Mouse (Mus musculus) midbrain, embryonic 11.5 days (tissue): Measurements from ENCODE around the gene Gm45021. TPM values are rescaled to one million over a fixed set of nuclear protein-coding genes. Genes with fewer than 3 reads are reported as not detected.

Experiments
- ATAC-seq: fragments of 200-750 bp; cut with Nextera tagmentation; 2 replicates; pipeline ENCODE4 v1.8.0; 2017; ENCODE audit warnings: moderate TSS enrichment, moderate library complexity; ENCODE audit not compliant: low FRiP score
- DNase-seq: peaks from one replicate; pipeline ENCODE4 v3.0.0; 2015; ENCODE audit warnings: low spot score; ENCODE audit errors: missing footprints
- H3K27ac ChIP-seq: fragments of 300-500 bp; sonication (generic); 2 replicates; pipeline ENCODE4 v1.5.1; 2014; ENCODE audit warnings: low read depth, low read length
- H3K27me3 ChIP-seq: fragments of 300-500 bp; sonication (generic); 2 replicates; pipeline ENCODE4 v1.6.1; 2014; ENCODE audit warnings: mild to moderate bottlenecking, low read length, moderate library complexity, mixed read lengths; ENCODE audit not compliant: control insufficient read depth, insufficient read depth
- H3K36me3 ChIP-seq: fragments of 300-500 bp; sonication (generic); 2 replicates; pipeline ENCODE4 v1.6.1; 2014; ENCODE audit warnings: mild to moderate bottlenecking, low read length, moderate library complexity, mixed read lengths; ENCODE audit not compliant: control insufficient read depth, insufficient read depth
- H3K4me1 ChIP-seq: fragments of 300-500 bp; sonication (generic); 2 replicates; pipeline ENCODE4 v1.6.1; 2014; ENCODE audit warnings: low read length; ENCODE audit not compliant: control insufficient read depth, insufficient read depth
- H3K4me2 ChIP-seq: fragments of 300-500 bp; sonication (generic); 2 replicates; pipeline ENCODE4 v1.6.1; 2014; ENCODE audit warnings: mild to moderate bottlenecking, moderate library complexity
- H3K4me3 ChIP-seq: fragments of 300-500 bp; sonication (generic); 2 replicates; pipeline ENCODE4 v1.5.1; 2014; ENCODE audit warnings: low read depth, low read length
- H3K9ac ChIP-seq: fragments of 300-500 bp; sonication (generic); 2 replicates; pipeline ENCODE4 v1.6.1; 2014; ENCODE audit warnings: low read length
- H3K9me3 ChIP-seq: fragments of 300-500 bp; sonication (generic); 2 replicates; pipeline ENCODE4 v1.6.1; 2016; ENCODE audit warnings: low read length; ENCODE audit not compliant: control insufficient read depth
- WGBS: fragments of 180-500 bp; shearing (Covaris S2); extraction: QIAGEN DNeasy Blood & Tissue Kit; methylation state at CpG from one replicate; pipeline ENCODE4 v1.1.7; 2014; 5-methylcytosine and 5-hydroxymethylcytosine counted together
- polyA plus RNA-seq: library from polyadenylated mRNA; unstranded; fragments of >200 nt; fragmentation: Nextera tagmentation; extraction: Ambion mirVana; gene quantifications from 2 replicates; pipeline ENCODE4 v1.2.1, GENCODE M21; 2014

Gene Gm45021
- polyA plus RNA-seq, 1 experiment from 2014 or later = not detected

DNA sequence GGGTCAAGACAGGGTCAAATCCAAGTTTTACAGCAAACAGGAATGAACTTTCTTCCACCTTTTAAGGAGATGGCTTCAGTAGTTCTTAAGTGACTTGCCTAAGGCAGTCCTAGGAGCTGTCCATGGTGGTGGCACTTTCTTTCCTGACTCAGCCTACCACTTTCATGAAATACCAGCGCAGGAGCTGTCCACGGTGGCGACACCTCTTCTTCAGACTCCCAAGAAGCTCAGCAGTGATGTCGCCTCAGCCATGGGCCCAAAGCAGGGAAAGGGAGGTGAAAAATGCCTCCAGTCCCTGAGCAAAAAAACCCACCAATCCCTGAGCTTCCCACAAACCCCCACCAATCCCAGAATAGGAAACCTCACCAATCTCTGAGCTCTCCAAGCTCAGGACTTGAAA is 36.5 kb upstream of the Gm45021 start:
- DNase-seq = peak; percentile 33
- H3K9ac ChIP-seq = no peak overlapping the region
- no peak overlapping the region for H3K4me3 ChIP-seq
- peaks cover 12% of the 10 kb centered on the region for H3K4me1 ChIP-seq
- no peaks in the 10 kb centered on the region for H3K36me3 ChIP-seq
- no peak overlapping the region for H3K4me2 ChIP-seq
- 80% methylated on average over 4 of the region's 4 CpGs for WGBS
- ATAC-seq = no peak
- H3K27ac ChIP-seq = no peak overlapping the region
- no peaks in the 10 kb centered on the region for H3K9me3 ChIP-seq
- no peaks in the 10 kb centered on the region for H3K27me3 ChIP-seq

DNA sequence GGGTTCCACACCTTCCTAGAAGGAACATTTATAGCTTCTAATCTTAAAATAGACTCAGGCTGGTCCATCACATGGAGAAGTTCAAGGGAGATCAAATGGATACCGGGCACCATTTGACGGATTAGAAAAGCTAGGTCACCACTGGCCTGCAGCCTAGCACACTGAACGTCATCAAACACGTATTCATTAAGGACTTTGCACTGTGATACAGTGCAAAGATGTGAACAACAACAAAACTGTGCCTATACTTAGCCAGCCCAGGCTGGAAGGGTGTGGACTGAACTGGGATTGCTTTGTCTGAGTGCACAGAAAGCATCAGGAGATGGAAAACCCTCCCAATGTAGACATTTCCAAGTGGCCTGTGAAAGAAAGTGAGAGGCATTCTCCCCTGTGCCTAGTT is 35.6 kb upstream of the Gm45021 start:
- DNase-seq = no peak
- H3K27me3 ChIP-seq = no peaks in the 10 kb centered on the region
- no peaks in the 10 kb centered on the region for H3K9me3 ChIP-seq
- H3K4me2 ChIP-seq = peak overlapping the region; percentile 82
- peak overlapping the region; percentile 93 for H3K27ac ChIP-seq
- peak; percentile 12; the same call in 1 of the 2 replicates for ATAC-seq
- H3K36me3 ChIP-seq = no peaks in the 10 kb centered on the region
- peak overlapping the region; percentile 55 for H3K4me3 ChIP-seq
- H3K4me1 ChIP-seq = peaks cover 12% of the 10 kb centered on the region
- H3K9ac ChIP-seq = peak overlapping the region; percentile 81
- 84% methylated on average over 4 of the region's 4 CpGs for WGBS

DNA sequence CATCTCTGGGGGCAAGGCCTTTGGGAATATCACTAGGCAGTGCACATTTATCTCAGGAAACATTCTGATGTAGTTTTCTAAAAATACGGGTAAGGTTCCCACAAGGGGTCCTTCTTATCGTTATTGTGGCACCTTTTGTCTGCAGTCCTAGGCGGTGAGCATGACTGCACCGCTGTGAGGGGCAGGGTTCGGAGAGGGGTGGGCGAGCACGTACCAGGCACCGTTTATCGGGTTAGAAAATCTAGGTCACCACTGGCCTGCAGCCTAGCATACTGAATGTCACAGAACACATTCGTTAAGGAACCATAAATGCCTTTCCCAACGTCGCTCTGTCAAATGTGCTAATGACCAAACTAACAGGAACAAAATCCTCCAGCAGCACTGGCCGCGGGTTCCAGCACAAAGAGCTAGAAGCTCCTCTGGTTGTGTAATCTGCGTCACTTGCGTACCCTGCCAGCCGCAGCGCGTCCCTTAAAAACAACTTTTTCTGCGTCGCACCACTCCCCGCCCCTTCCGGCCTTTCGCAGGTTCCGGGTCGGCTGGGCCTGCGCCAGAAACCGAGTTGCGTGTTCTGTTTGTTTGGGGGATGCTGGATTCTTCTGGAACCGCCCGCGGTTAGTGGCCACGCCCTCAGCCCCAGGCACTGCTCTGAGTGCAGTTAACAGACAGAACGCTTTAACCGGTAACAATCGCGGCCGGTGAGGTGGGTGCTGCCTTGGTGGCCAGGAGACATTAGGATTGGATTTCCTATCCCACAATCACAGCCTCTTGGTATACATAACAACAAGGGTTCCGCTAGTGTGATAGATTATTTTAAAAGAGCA is 34.9 kb upstream of the Gm45021 start, which contains the start of gene Lrrc61:
Gene Lrrc61 (plus strand): TSS at position 517 of the 824 bp plus-strand sequence.
- no peaks in the 10 kb centered on the region for H3K9me3 ChIP-seq
- H3K4me3 ChIP-seq = peak within 1 kb of the TSS; percentile 55
- H3K4me2 ChIP-seq = peak within 1 kb of the TSS; percentile 82
- H3K4me1 ChIP-seq = peaks cover 12% of the 10 kb centered on the region
- no peaks in the 10 kb centered on the region for H3K27me3 ChIP-seq
- H3K27ac ChIP-seq = peak within 1 kb of the TSS; percentile 93
- DNase-seq (peak; percentile 98), ATAC-seq (peak; percentile 94)
- H3K9ac ChIP-seq = peak within 1 kb of the TSS; percentile 81
- no peaks in the 10 kb centered on the region for H3K36me3 ChIP-seq
- WGBS = under 1% methylated on average over 39 of the region's 39 CpGs

DNA sequence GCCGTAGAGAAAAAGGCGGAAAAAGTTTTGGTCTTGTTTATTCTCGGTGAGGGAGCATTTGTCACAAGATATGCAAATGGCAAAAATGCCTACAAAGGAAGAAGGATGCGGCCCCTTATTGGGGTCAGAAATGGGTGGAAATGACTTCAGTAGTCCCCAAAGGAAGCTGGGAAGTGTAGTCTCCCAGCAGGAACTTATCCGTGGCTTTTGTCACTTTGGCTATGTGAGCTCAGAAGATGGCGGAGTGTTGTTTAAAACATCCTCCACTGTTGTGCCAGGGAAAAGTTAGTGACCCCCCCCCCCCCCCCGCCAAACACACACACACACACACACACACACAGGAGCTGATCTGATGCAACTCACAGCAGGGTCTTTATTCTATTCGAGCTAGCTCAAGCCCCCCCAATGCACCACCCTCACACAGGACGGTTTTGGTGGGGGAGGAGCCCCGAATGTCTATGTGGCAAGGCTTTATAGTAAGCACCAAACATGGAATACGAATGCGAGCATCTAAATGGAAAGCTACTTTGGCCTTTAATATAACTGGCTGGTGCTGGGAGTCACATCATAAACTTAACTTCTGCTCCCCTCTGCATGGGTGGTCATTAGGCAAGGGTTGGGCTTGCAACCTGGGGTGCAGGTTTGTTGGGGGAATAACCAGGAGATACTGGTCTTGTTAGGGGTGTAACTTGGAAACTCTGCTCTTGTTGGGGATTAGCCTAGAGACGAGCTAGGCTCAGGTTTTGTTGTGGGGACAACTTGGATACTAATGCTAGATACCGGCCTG is 34.1 kb upstream of the Gm45021 start:
- H3K9me3 ChIP-seq = no peaks in the 10 kb centered on the region
- H3K4me2 ChIP-seq = peak overlapping the region; percentile 82
- H3K4me1 ChIP-seq = peaks cover 12% of the 10 kb centered on the region
- ATAC-seq (peak; percentile 87), DNase-seq (no peak)
- no peaks in the 10 kb centered on the region for H3K36me3 ChIP-seq
- peak overlapping the region; percentile 81 for H3K9ac ChIP-seq
- 28% methylated on average over 14 of the region's 14 CpGs for whole genome bisulfite sequencing
- H3K27me3 ChIP-seq = no peaks in the 10 kb centered on the region
- H3K4me3 ChIP-seq = peak overlapping the region; percentile 55
- peak overlapping the region; percentile 93 for H3K27ac ChIP-seq

DNA sequence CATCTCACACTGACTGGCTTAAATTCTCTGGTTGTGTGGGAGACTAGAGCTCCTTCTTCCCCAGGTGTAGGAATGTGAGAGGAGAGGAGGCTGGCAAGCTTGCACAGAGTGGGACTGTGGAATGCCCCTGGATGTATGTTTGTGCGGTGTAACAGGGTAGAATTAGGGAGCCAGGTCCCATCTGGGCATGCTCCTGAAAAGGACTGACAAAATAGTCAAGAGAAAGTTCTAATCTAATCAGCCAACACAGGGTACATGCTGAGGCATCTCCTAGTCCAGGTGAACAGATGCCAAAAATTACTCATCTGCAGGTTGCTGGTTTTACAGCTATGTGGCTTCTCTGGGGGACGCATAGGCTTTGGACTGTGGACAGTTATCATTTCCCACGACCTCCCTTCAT is 33.5 kb upstream of the Gm45021 start:
- H3K27ac ChIP-seq = no peak overlapping the region
- no peak for ATAC-seq
- H3K9me3 ChIP-seq = no peaks in the 10 kb centered on the region
- H3K4me3 ChIP-seq = no peak overlapping the region
- H3K9ac ChIP-seq = peak overlapping the region; percentile 81; the same call in 1 of the 2 replicates
- peak overlapping the region; percentile 82; the same call in 1 of the 2 replicates for H3K4me2 ChIP-seq
- no peak for DNase-seq
- H3K27me3 ChIP-seq = no peaks in the 10 kb centered on the region
- H3K36me3 ChIP-seq = no peaks in the 10 kb centered on the region
- H3K4me1 ChIP-seq = peaks cover 12% of the 10 kb centered on the region
- WGBS = 83% methylated on average over 3 of the region's 3 CpGs

DNA sequence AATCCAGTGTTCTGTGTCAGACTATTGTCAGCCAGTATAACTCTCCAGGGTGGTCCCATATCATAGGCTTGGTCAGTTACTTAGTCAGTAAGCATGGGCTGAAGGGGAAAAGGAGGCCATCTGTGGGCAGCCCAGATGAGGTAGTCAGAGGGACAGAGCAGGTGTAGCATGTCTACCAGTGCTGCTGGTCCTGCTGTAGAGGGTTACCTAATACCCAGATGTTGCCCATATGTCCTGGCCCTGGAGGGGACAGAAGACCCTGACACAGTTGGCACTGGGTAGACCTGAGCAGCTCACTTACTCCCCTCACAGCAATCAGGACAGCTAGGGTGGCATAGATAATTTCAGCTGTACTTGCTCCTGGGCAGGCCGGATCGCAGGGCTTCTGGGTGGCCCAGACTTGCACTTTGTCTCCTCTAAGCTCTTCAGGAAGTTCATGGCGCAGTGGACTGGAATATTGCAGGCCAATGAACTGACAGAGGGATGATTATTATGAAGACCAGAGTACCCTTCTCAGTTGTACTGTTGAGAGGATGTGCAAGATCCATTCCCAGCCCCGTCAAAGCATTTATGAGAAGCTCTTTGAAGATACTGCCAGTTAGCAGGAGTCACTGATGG is 23.6 kb upstream of the Gm45021 start:
- WGBS = 96% methylated on average over 4 of the region's 4 CpGs
- Histone ChIP-seq H3K4me3 (no peak overlapping the region), H3K27me3 (no peaks in the 10 kb centered on the region), H3K9ac (no peak overlapping the region), H3K4me2 (no peak overlapping the region), H3K4me1 (no peaks in the 10 kb centered on the region), H3K36me3 (peaks cover 4% of the 10 kb centered on the region), H3K9me3 (no peaks in the 10 kb centered on the region), H3K27ac (no peak overlapping the region)
- DNase-seq (peak; percentile 35), ATAC-seq (no peak)

DNA sequence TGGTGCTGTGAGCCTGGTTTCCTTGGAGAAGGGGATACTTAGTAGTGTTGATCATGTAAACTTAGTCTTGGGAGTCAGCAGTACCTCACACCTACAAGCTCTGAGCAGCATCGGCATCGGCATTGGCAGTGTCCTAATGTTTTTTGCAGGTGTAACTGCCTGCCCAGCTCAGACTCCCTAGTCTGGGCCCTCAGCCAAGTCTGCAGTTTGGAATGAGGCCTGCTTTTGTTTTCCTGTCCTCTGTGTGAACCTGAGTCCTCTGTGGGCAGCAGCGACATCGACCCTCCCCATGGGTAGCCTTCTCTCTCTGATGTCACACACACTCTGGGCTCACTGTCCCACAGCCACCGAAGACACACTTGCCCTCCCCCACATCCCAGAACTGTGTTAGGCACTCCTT is 23.1 kb upstream of the Gm45021 start:
- no peaks in the 10 kb centered on the region for H3K27me3 ChIP-seq
- H3K36me3 ChIP-seq = peaks cover 4% of the 10 kb centered on the region
- H3K4me2 ChIP-seq = no peak overlapping the region
- ATAC-seq = no peak
- DNase-seq = peak; percentile 74
- no peaks in the 10 kb centered on the region for H3K9me3 ChIP-seq
- no peaks in the 10 kb centered on the region for H3K4me1 ChIP-seq
- no peak overlapping the region for H3K9ac ChIP-seq
- no peak overlapping the region for H3K4me3 ChIP-seq
- no peak overlapping the region for H3K27ac ChIP-seq
- 90% methylated on average over 5 of the region's 5 CpGs for WGBS

DNA sequence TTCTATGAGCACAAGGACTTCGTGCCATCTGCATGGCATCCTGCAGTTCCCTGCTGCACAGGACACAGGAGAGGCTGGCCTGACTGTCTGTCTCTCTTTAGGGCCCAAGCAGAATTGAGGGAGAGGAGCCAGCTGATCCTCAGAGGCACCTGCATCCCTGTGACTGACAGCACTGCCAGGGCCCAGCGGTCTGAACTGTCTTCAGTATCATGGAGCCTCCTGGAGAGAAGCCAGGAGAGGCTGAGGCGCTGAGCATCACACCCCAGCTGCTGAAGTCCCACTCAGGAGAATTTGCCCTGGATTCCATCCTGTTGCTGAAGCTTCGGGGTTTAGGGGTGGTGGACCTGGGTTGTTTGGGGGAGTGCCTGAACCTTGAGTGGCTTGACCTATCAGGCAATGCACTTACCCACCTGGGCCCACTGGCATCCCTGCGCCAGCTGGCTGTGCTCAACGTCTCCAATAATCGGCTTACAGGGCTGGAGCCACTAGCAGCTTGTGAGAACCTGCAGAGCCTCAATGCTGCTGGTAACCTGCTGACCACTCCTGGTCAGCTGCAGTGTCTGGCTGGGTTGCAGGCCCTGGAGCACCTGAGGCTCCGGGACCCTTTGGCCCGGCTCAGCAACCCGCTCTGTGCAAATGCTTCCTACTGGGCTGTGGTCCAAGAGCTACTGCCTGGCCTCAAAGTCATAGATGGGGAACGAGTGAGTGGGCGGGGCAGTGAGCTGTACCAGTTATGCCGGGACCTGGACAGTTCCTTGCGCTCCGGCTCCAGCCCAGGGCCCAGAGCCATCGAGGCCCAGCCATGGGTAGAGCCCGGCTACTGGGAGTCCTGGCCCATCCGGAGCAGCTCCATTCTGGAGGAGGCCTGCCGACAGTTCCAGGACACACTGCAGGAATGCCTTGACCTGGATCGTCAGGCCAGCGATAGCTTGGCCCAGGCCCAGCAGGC is 21.1 kb upstream of the Gm45021 start:
- H3K27me3 ChIP-seq = no peaks in the 10 kb centered on the region
- peaks cover 4% of the 10 kb centered on the region for H3K36me3 ChIP-seq
- no peak overlapping the region for H3K4me3 ChIP-seq
- ATAC-seq (no peak), DNase-seq (no peak)
- no peaks in the 10 kb centered on the region for H3K9me3 ChIP-seq
- H3K4me1 ChIP-seq = no peaks in the 10 kb centered on the region
- H3K27ac ChIP-seq = no peak overlapping the region
- no peak overlapping the region for H3K4me2 ChIP-seq
- H3K9ac ChIP-seq = no peak overlapping the region
- WGBS = 92% methylated on average over 21 of the region's 21 CpGs
